Mouse (Mus musculus): Measurements from ENCODE around the gene Gabbr2.

GRCm38 (mm10) chr4:47035536-47035935 is 43.9 kb upstream of the Gabbr2 start:
- TF ChIP-seq CTCF (IDR thresholded peaks at IDR 0.05; ENCODE audit: borderline replicate concordance, extremely low read depth, insufficient read depth, insufficient read length), result peak; percentile 25; the same call in 1 of the 2 replicates
- no peak for TF ChIP-seq POLR2A (IDR thresholded peaks at IDR 0.05; ENCODE audit: borderline replicate concordance, extremely low read depth, insufficient read depth, insufficient read length, poor library complexity, severe bottlenecking)
